In genomic region chr3:65528614-65529470, GRCm38 (mm10) we compare ENCODE assay signal across 8 mouse cellular contexts. TPM values are rescaled to one million over a fixed set of nuclear protein-coding genes. Genes with fewer than 3 reads are reported as not detected.
DNase-seq lines count a peak whose midpoint lies in the region; ATAC-seq lines count a peak whose summit lies in the region.

No protein-coding gene starts in this region.

- ATAC-seq in activated CD4-positive, CD25-positive, alpha-beta regulatory T cell, adult 4 months: peak; percentile 7
- ATAC-seq in common myeloid progenitor, adult 5-6 weeks (replicated peaks; ENCODE audit: low read depth, poor library complexity, severe bottlenecking): peak; percentile 49
- ATAC-seq in inflammation-experienced regulatory T-cells, adult 6 months: peak; percentile 6
- ATAC-seq in megakaryocyte, adult 5-6 weeks (ENCODE audit: poor library complexity, severe bottlenecking): peak; percentile 60

- intact Hi-C loops in gastrocnemius, postnatal 14 days (cut with DNase I; ENCODE audit: low total_unique reads): loop anchor here (5.0 kb wide), 1 partner anchor 142 kb away; no protein-coding TSS in a partner anchor

- DNase-seq in gastrocnemius, postnatal 14 days: peak; percentile 74
- DNase-seq in left cerebral cortex, adult 8-10 months (ENCODE audit: low spot score in 2 of 2): peak; percentile 40 to 43
- DNase-seq in right cerebral cortex, adult 18-20 months: peak; percentile 49
- peak; percentile 54 to 64 for DNase-seq in urinary bladder, adult 18-20 months (ENCODE audit: low spot score in 2 of 2)

RNA-seq across cellular contexts. Expression of gene Tiparp, which starts 0.6 kb away (rescaled TPM):
- 1 to 10 TPM; 5.5 to 9.2 TPM for polyA plus RNA-seq in activated CD4-positive, CD25-positive, alpha-beta regulatory T cell, adult 4 months (2017; shearing (Covaris generic))
- total RNA-seq in common myeloid progenitor, adult 5-6 weeks (2017): 23.1 and 27.2 TPM in 2 replicates
- 10 to 100 TPM in 1 of 2 experiments, 1 to 10 TPM in 1; 8.9 to 12.6 TPM for total RNA-seq in gastrocnemius, postnatal 14 days (2021)
- 1 to 10 TPM; 3.2 to 9.1 (median 7.9) TPM for polyA plus RNA-seq in inflammation-experienced regulatory T-cells, adult 6 months (2017; shearing (Covaris generic))
- 10 to 100 TPM; 10.6 to 21.0 (median 14.0) TPM for total RNA-seq in left cerebral cortex, adult 8-10 months (2022)
- 27.1 and 31.3 TPM in 2 replicates for total RNA-seq in megakaryocyte, adult 5-6 weeks (2015)
- 23.4 and 30.3 TPM in 2 replicates for total RNA-seq in megakaryocyte, adult 5-6 weeks (2017)

Comparison
In these comparisons a context has a peak if more than half of its experiments do, and no peak if none do; other contexts are left out.
1. Peak in every context shown above with its lines: DNase-seq and ATAC-seq.
2. ATAC-seq: peak in every context shown above with its lines; median percentile 60 in megakaryocyte, adult 5-6 weeks; 49 in common myeloid progenitor, adult 5-6 weeks; 7 in activated CD4-positive, CD25-positive, alpha-beta regulatory T cell, adult 4 months; 6 in inflammation-experienced regulatory T-cells, adult 6 months.